Mouse (Mus musculus): ENCODE measurements around the gene Rhobtb1. TPM values are rescaled to one million over a fixed set of nuclear protein-coding genes. Genes with fewer than 3 reads are reported as not detected.

Gene Rhobtb1
- polyA plus RNA-seq, 1 experiment, result 10.8 TPM

DNA sequence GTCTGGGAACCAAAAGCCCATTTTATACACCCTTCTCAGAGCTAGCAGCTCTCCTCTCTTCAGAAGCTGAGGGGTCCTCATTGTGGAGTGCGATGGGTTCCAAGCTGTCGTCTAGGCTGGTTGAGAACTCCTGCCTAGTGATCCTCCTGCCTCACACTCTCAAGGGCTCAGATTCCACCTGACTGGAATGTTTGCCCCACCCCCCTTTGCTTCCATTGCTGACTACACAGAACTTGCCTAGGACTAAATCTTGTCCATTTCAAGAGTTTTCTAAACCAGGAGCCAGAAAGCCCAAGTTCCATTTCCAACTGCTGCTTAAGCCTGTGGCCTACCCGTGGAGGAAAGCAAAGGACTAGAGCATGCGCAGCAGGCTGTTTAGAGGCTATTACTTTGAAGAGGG, 184.4 kb downstream of the Rhobtb1 start:
- Histone ChIP-seq H3K36me3 (ENCODE audit: control insufficient read depth, insufficient read depth, low read length) (0 out of 2 replicates have a peak, but pooled peaks cover 3% of the 10 kb centered on the region), H3K27me3 (ENCODE audit: control insufficient read depth, insufficient read depth, low read length) (no peaks in the 10 kb centered on the region), H3K4me1 (ENCODE audit: control insufficient read depth, insufficient read depth, insufficient read length) (no peaks in the 10 kb centered on the region), H3K27ac (ENCODE audit: insufficient read depth, low read length) (no peak overlapping the region), H3K4me3 (ENCODE audit: extremely low read depth, insufficient read depth, insufficient read length) (no peak overlapping the region)
- TF ChIP-seq POLR2A (IDR thresholded peaks at IDR 0.05; ENCODE audit: low read depth, low read length) (no peak), CTCF (IDR thresholded peaks at IDR 0.05; ENCODE audit: extremely low read depth, insufficient read depth, insufficient read length, insufficient replicate concordance) (no peak)
- 97% methylated on average over 4 of the region's 4 CpGs for WGBS
- DNase-seq (ENCODE audit: low read depth in 1 of 2, low spot score in 2 of 2), result no peak

DNA sequence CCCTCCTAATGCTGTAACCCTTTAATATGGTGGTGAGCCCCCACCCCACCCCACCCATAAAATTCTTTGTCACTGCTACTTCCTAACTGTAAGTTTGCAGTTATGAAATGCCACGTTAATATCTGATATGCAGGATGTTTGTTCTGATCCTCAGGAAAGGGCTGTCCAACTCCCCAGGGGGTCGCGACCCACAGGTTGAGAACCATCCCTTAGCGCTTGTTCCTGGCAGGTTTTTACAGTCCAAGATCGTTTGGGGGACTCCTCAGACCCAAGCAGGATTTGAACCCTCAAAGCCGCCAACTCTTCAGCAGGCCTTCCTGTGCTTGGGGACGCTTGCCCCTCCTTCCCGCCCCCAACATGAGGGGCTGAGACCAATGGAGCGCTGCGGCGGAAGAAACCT, 185.0 kb downstream of the Rhobtb1 start:
- H3K4me1 ChIP-seq (ENCODE audit: control insufficient read depth, insufficient read depth, insufficient read length), result no peaks in the 10 kb centered on the region
- 91% methylated on average over 11 of the region's 11 CpGs for WGBS
- no peak overlapping the region for H3K27ac ChIP-seq (ENCODE audit: insufficient read depth, low read length)
- TF ChIP-seq POLR2A (IDR thresholded peaks at IDR 0.05; ENCODE audit: low read depth, low read length) (no peak), CTCF (IDR thresholded peaks at IDR 0.05; ENCODE audit: extremely low read depth, insufficient read depth, insufficient read length, insufficient replicate concordance) (no peak)
- DNase-seq (ENCODE audit: low read depth in 1 of 2, low spot score in 2 of 2), result no peak
- no peak overlapping the region for H3K4me3 ChIP-seq (ENCODE audit: extremely low read depth, insufficient read depth, insufficient read length)
- no peaks in the 10 kb centered on the region for H3K27me3 ChIP-seq (ENCODE audit: control insufficient read depth, insufficient read depth, low read length)
- H3K36me3 ChIP-seq (ENCODE audit: control insufficient read depth, insufficient read depth, low read length), result 0 out of 2 replicates have a peak, but pooled peaks cover 3% of the 10 kb centered on the region

DNA sequence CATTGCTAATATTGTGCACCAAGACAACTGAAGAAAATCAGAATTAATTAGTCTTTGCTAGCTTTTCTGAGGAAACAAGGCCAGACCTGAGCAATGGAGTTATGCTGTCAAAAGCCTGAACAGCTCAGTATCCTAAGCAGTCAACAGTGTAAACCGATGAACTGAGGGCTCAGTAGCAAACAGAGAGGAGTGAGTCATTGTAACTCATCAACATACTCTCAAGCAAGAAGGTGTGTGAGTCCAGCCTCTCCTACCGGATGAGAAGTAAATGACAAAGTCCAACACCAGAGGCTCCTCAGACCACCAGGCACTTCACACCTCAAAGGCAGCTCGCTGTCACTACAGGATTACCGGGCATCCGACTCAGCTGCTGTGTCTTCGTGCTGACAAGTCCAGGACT, 188.8 kb downstream of the Rhobtb1 start:
- H3K27ac ChIP-seq (ENCODE audit: insufficient read depth, low read length), result no peak overlapping the region
- WGBS, result 94% methylated on average over 6 of the region's 6 CpGs
- H3K4me1 ChIP-seq (ENCODE audit: control insufficient read depth, insufficient read depth, insufficient read length), result no peaks in the 10 kb centered on the region
- H3K36me3 ChIP-seq (ENCODE audit: control insufficient read depth, insufficient read depth, low read length), result peaks cover 3% of the 10 kb centered on the region; the same call in 1 of the 2 replicates
- DNase-seq (ENCODE audit: low read depth in 1 of 2, low spot score in 2 of 2), result no peak
- H3K27me3 ChIP-seq (ENCODE audit: control insufficient read depth, insufficient read depth, low read length), result no peaks in the 10 kb centered on the region
- H3K4me3 ChIP-seq (ENCODE audit: extremely low read depth, insufficient read depth, insufficient read length), result no peak overlapping the region
- TF ChIP-seq POLR2A (IDR thresholded peaks at IDR 0.05; ENCODE audit: low read depth, low read length), result no peak
- no peak for TF ChIP-seq CTCF (IDR thresholded peaks at IDR 0.05; ENCODE audit: extremely low read depth, insufficient read depth, insufficient read length, insufficient replicate concordance)

Other genes starting within 250 kb of the Rhobtb1 start
- gene A930033H14Rik, start 61.7 kb downstream of the Rhobtb1 start, polyA plus RNA-seq (2012; rRNA removed), result 0.53 and 0.58 TPM in 2 replicates
- gene Cdk1, start 201.5 kb downstream of the Rhobtb1 start, polyA plus RNA-seq (2012; rRNA removed), result 19.4 and 19.7 TPM in 2 replicates
- gene Ank3, start 247.3 kb downstream of the Rhobtb1 start, polyA plus RNA-seq (2012; rRNA removed), result 1.2 and 1.6 TPM in 2 replicates